24 mouse cellular contexts compared by ENCODE assay signal in genomic region chr16:84553981-84554380, GRCm38 (mm10). TPM values are rescaled to one million over a fixed set of nuclear protein-coding genes. Genes with fewer than 3 reads are reported as not detected.
DNase-seq lines count a peak whose midpoint lies in the region; ATAC-seq and TF ChIP-seq lines count a peak whose summit lies in the region.
"Had no signal": no experiment of that assay in that cellular context is flagged by ENCODE, and none has a peak within 500 bp of the region (broad histone marks: within the 10 kb centered on the region; RNA-seq: fewer than 3 reads in every experiment).

No protein-coding gene starts in this region.

- no peaks in the 10 kb centered on the region; the same call in 1 of the 2 replicates for H3K9me3 ChIP-seq in heart, embryonic 11.5 days (replicated peaks; ENCODE audit: control insufficient read depth, low read length)
- no peaks in the 10 kb centered on the region for H3K9me3 ChIP-seq in heart, postnatal 0 days (replicated peaks; ENCODE audit: control insufficient read depth, low read length)
- H3K9me3 ChIP-seq: embryonic facial prominence, embryonic 12.5 days; forebrain, embryonic 15.5 days; hindbrain, embryonic 12.5 days had no signal

- H3K4me2 ChIP-seq in heart, embryonic 11.5 days = peak overlapping the region; percentile 50; the same call in 1 of the 2 replicates
- H3K4me2 ChIP-seq in heart, postnatal 0 days (ENCODE audit: low read depth, low read length) = 0 out of 2 replicates have a peak overlapping the region, but pooled peaks have one; percentile 43
- H3K4me2 ChIP-seq: embryonic facial prominence, embryonic 12.5 days had no signal

- no peak for TF ChIP-seq EP300 in heart, postnatal 0 days (IDR thresholded peaks at IDR 0.05; ENCODE audit: low read depth)

- no peak overlapping the region for H3K9ac ChIP-seq in heart, embryonic 11.5 days (ENCODE audit: low read depth, low read length)
- no peak overlapping the region for H3K9ac ChIP-seq in heart, postnatal 0 days (replicated peaks; ENCODE audit: low read depth, low read length)
- H3K9ac ChIP-seq: embryonic facial prominence, embryonic 12.5 days; hindbrain, embryonic 12.5 days had no signal

- no peaks in the 10 kb centered on the region for H3K4me1 ChIP-seq in heart, embryonic 11.5 days (ENCODE audit: control insufficient read depth, insufficient read depth, low read length)
- no peaks in the 10 kb centered on the region for H3K4me1 ChIP-seq in heart, postnatal 0 days (ENCODE audit: control insufficient read depth, insufficient read depth)
- H3K4me1 ChIP-seq: embryonic facial prominence, embryonic 12.5 days had no signal

- H3K4me3 ChIP-seq in heart, embryonic 11.5 days (ENCODE audit: low read depth, low read length) = no peak overlapping the region
- no peak overlapping the region for H3K4me3 ChIP-seq in heart, postnatal 0 days (ENCODE audit: low read depth, low read length)
- H3K4me3 ChIP-seq: embryonic facial prominence, embryonic 12.5 days; forebrain, embryonic 15.5 days; hindbrain, embryonic 12.5 days had no signal

- ATAC-seq in heart, embryonic 11.5 days (replicated peaks; ENCODE audit: insufficient number of reproducible peaks, low FRiP score, low TSS enrichment) = no peak
- ATAC-seq in heart, postnatal 0 days (ENCODE audit: insufficient read depth, low read depth) = no peak
- ATAC-seq: forebrain, embryonic 15.5 days; hindbrain, embryonic 16.5 days had no signal

- WGBS in heart, embryonic 11.5 days (ENCODE audit: insufficient replicate concordance) = 65% methylated on average over 13 of the region's 13 CpGs
- 57% methylated on average over 13 of the region's 13 CpGs for WGBS in heart, postnatal 0 days

- no peaks in the 10 kb centered on the region for H3K36me3 ChIP-seq in heart, embryonic 11.5 days (ENCODE audit: control insufficient read depth, insufficient read depth, low read length)
- H3K36me3 ChIP-seq in heart, postnatal 0 days (replicated peaks; ENCODE audit: control insufficient read depth, insufficient read depth, low read length) = no peaks in the 10 kb centered on the region
- H3K36me3 ChIP-seq: embryonic facial prominence, embryonic 12.5 days; forebrain, embryonic 15.5 days; G1E; hindbrain, embryonic 12.5 days had no signal

- intact Hi-C loops in heart, postnatal 25 days (cut with DNase I) = no loop called here
- intact Hi-C loops in heart, postnatal 14 days (cut with DNase I) = no loop called here

- no peaks in the 10 kb centered on the region for H3K27me3 ChIP-seq in heart, embryonic 11.5 days (ENCODE audit: control insufficient read depth, insufficient read depth, low read length)
- no peaks in the 10 kb centered on the region for H3K27me3 ChIP-seq in heart, postnatal 0 days (ENCODE audit: control insufficient read depth, insufficient read depth, low read length)
- H3K27me3 ChIP-seq: embryonic facial prominence, embryonic 12.5 days; forebrain, embryonic 15.5 days; hindbrain, embryonic 12.5 days had no signal

- TF ChIP-seq CTCF in heart, postnatal 0 days (IDR thresholded peaks at IDR 0.05; ENCODE audit: low read depth) = no peak

- no peak overlapping the region for H3K27ac ChIP-seq in heart, embryonic 11.5 days (ENCODE audit: low read depth, low read length)
- H3K27ac ChIP-seq in heart, postnatal 0 days (ENCODE audit: low read depth) = no peak overlapping the region
- H3K27ac ChIP-seq: embryonic facial prominence, embryonic 12.5 days; forebrain, embryonic 15.5 days; hindbrain, embryonic 12.5 days had no signal

- DNase-seq in heart, postnatal 25 days (ENCODE audit: low spot score) = no peak
- no peak for DNase-seq in heart, postnatal 0 days (ENCODE audit: low spot score)
- no peak for DNase-seq in heart, postnatal 14 days
- DNase-seq in induced T-regulatory cell, adult 2 months (ENCODE audit: low read depth) = peak; percentile 11
- no peak for DNase-seq in thymus, adult 18-20 months
- no peak for DNase-seq in thymus, postnatal 4 days
- DNase-seq: adrenal gland, postnatal 10 days; cerebellum, adult 11 months; cerebellum, adult 8-10 months; cerebellum, postnatal 14 days; gastrocnemius, postnatal 14 days; heart, postnatal 4 days; kidney, adult 11 months had no signal

RNA-seq across cellular contexts. Expression of gene A730009L09Rik, which starts 39.1 kb away (rescaled TPM):
- not detected in 2 replicates for polyA plus RNA-seq in heart, embryonic 11.5 days (2014; fragmentation: Nextera tagmentation; extraction: Ambion mirVana)
- total RNA-seq in heart, postnatal 25 days (2021) = not detected
- not detected in 2 replicates for total RNA-seq in heart, postnatal 0 days (2014; rRNA removed; ENCODE audit: low replicate concordance)
- polyA plus RNA-seq in heart, postnatal 0 days (2015; fragmentation: Nextera tagmentation; extraction: Ambion mirVana) = not detected in 2 replicates
- not detected for total RNA-seq in heart, postnatal 14 days (2021)
- total RNA-seq: adrenal gland, postnatal 10 days; adrenal gland, postnatal 4 days; gastrocnemius, adult 18-20 months; gastrocnemius, postnatal 14 days; heart, postnatal 4 days had no signal
- polyA plus RNA-seq: embryonic facial prominence, embryonic 12.5 days; forebrain, embryonic 11.5 days; forebrain, embryonic 15.5 days; G1E; gonadal fat pad, adult 2 months; hindbrain, embryonic 12.5 days; intestine, embryonic 14.5 days had no signal
